Mouse (Mus musculus): ENCODE measurements around the gene C1ql4.

DNA sequence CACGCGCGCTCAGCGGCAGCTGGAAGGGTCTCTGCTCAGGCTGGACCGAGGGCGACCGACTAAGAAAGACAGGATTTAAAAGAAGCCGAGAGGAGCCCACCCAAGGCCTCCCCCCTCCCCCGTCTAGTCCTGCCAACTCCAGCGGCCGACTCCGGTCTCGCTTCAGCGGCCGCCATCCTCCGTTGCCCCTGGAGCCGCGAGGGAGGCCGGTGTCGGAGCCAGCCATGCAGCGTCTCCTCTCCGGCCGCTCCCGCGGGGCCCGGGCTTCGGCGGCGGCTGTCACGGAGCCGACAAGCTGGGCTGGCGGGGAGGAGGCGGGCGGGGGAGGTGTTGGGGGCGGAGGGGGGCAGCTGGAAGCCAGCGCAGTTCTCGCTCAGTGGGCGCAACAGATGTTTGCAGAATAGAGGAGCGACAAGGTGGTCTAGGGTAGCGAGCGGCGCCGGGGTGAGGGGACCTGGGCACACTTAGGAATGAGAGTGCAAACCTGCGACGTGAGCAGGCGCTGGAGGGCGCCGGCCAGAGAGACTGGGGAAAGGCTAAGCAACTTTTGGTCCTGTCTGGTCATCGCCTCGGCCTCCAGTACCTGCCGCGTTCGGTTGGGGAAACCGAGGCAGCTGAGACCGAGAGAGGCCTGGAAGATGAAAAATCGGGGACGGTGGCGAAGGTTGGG is 9.3 kb upstream of the C1ql4 start:
- no peak for TF ChIP-seq POLR2AphosphoS5 (IDR thresholded peaks at IDR 0.05; ENCODE audit: insufficient replicate concordance, low read depth, low read length)
- TF ChIP-seq TAL1 (conservative IDR thresholded peaks at IDR 0.05; ENCODE audit: low read depth, low read length) = no peak
- TF ChIP-seq CTCF (IDR thresholded peaks at IDR 0.05; ENCODE audit: low read depth, low read length) = no peak
- no peak for TF ChIP-seq GATA1 (IDR thresholded peaks at IDR 0.05; ENCODE audit: borderline replicate concordance, low read length)
